ENCODE assay signal across 31 mouse cellular contexts in genomic region chr6:31413556-31413955, GRCm38 (mm10). TPM values are rescaled to one million over a fixed set of nuclear protein-coding genes. Genes with fewer than 3 reads are reported as not detected.
DNase-seq lines count a peak whose midpoint lies in the region; ATAC-seq and TF ChIP-seq lines count a peak whose summit lies in the region.
"Had no signal": no experiment of that assay in that cellular context is flagged by ENCODE, and none has a peak within 500 bp of the region (broad histone marks: within the 10 kb centered on the region; RNA-seq: fewer than 3 reads in every experiment).

No protein-coding gene starts in this region.

- no peaks in the 10 kb centered on the region for H3K36me3 ChIP-seq in kidney, adult 2 months (ENCODE audit: control insufficient read depth, insufficient read depth, low read length)
- H3K36me3 ChIP-seq: embryonic facial prominence, embryonic 13.5 days; forebrain, embryonic 12.5 days; heart, embryonic 15.5 days; limb, embryonic 10.5 days; liver, embryonic 15.5 days; lung, embryonic 15.5 days; neural tube, embryonic 13.5 days had no signal

- no peak for TF ChIP-seq CTCF in kidney, adult 2 months (conservative IDR thresholded peaks at IDR 0.05; ENCODE audit: insufficient read depth, insufficient read length, low read depth, low read length)

- H3K27me3 ChIP-seq in kidney, adult 2 months (replicated peaks; ENCODE audit: control insufficient read depth, insufficient read depth, low read length), result no peaks in the 10 kb centered on the region
- H3K27me3 ChIP-seq: CH12.LX; embryonic facial prominence, embryonic 13.5 days; forebrain, embryonic 12.5 days; heart, embryonic 15.5 days; liver, embryonic 15.5 days; lung, embryonic 15.5 days; neural tube, embryonic 13.5 days; Patski had no signal

- H3K27ac ChIP-seq in kidney, adult 2 months (ENCODE audit: insufficient read depth, low read depth, low read length), result peak overlapping the region; percentile 22; the same call in 1 of the 2 replicates
- H3K27ac ChIP-seq: embryonic facial prominence, embryonic 13.5 days; forebrain, embryonic 12.5 days; heart, embryonic 15.5 days; kidney, postnatal 0 days; limb, embryonic 10.5 days; liver, embryonic 15.5 days; lung, embryonic 15.5 days; midbrain, embryonic 10.5 days; neural tube, embryonic 13.5 days had no signal

- peak; percentile 26; the same call in 1 of the 2 replicates for ATAC-seq in common myeloid progenitor, adult 5-6 weeks (replicated peaks; ENCODE audit: low read depth, poor library complexity, severe bottlenecking)
- ATAC-seq: inflammation-experienced regulatory T-cells, adult 6 months; midbrain, embryonic 16.5 days; Patski had no signal

- no peak for TF ChIP-seq POLR2A in kidney, adult 2 months (IDR thresholded peaks at IDR 0.05; ENCODE audit: low read depth, low read length)

- no peak overlapping the region for H3K4me3 ChIP-seq in kidney, adult 2 months (ENCODE audit: insufficient read depth, low read depth, low read length)
- H3K4me3 ChIP-seq: embryonic facial prominence, embryonic 13.5 days; erythroblast, embryonic 14.5 days; forebrain, embryonic 12.5 days; heart, embryonic 15.5 days; limb, embryonic 10.5 days; liver, embryonic 15.5 days; lung, embryonic 15.5 days; midbrain, embryonic 10.5 days; myocyte; neural tube, embryonic 13.5 days had no signal

- peaks cover 31% of the 10 kb centered on the region for H3K4me1 ChIP-seq in kidney, adult 2 months (ENCODE audit: control insufficient read depth, insufficient read depth, low read length)
- H3K4me1 ChIP-seq: limb, embryonic 10.5 days had no signal

- DNase-seq in cerebellum, postnatal 10 days, result peak; percentile 21 to 29
- DNase-seq in cerebellum, adult 18-20 months, result no peak
- peak; percentile 19 to 34 for DNase-seq in heart, adult 18-20 months
- no peak for DNase-seq in heart, postnatal 4 days
- DNase-seq in kidney, adult 2 months, result no peak
- no peak for DNase-seq in kidney, postnatal 25 days
- DNase-seq: B cell, adult 2 months; cerebellum, adult 11-12 months; embryo, embryonic 11 days; kidney, adult 18-20 months; liver; lung, postnatal 36 days; right cerebral cortex, adult 18-20 months; right cerebral cortex, postnatal 4 days; thymus, postnatal 25 days had no signal

RNA-seq across cellular contexts. Expression of gene Mkln1, which starts 15.0 kb away (rescaled TPM):
- total RNA-seq in heart, adult 18-20 months (2021), result 100 to 1,000 TPM; 174 to 178 TPM
- 100 to 1,000 TPM; 201 to 216 TPM for total RNA-seq in heart, postnatal 4 days (2021)
- 50.4 and 84.5 TPM in 2 replicates for polyA plus RNA-seq in kidney, adult 2 months (2012; rRNA removed)
- 181 and 246 TPM in 2 replicates for total RNA-seq in common myeloid progenitor, adult 5-6 weeks (2017)

Comparison
In these comparisons a context has a peak if more than half of its experiments do, and no peak if none do; other contexts are left out.
1. DNase-seq: peak in cerebellum, postnatal 10 days (2 of 2) and heart, adult 18-20 months (2 of 2); none in cerebellum, adult 18-20 months (0 of 2), heart, postnatal 4 days (single experiment), kidney, adult 2 months (single experiment) and kidney, postnatal 25 days (0 of 2).